30 mouse cellular contexts compared by ENCODE assay signal in the genomic region with DNA sequence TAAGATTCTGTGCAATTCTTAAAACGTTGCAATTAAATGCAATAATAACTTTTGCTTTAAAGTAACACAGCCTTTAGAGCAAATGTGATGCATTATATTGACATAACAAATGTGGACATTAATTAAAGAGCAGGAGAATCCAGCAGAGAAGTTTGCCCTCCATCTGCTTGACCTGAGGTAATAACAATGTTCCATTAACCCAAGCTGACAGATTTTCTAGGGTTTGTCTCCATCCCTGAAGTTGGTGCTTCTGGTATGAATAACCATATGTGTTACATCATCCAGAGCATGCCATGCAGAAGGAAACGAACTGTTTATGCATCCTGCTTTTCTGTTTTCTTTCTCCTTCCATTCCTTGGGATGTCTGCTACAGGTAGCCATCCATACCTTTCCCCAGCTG.
"Had no signal": no experiment of that assay in that cellular context is flagged by ENCODE, and none has a peak within 500 bp of the region (broad histone marks: within the 10 kb centered on the region; RNA-seq: fewer than 3 reads in every experiment).

No protein-coding gene starts in this region.

- H3K4me1 ChIP-seq: limb, embryonic 10.5 days; limb, embryonic 12.5 days; limb, embryonic 15.5 days; liver, embryonic 12.5 days; liver, embryonic 13.5 days; liver, embryonic 15.5 days; lung, embryonic 15.5 days; megakaryocyte, embryonic 14.5 days; midbrain, embryonic 12.5 days had no signal

- ATAC-seq: liver, embryonic 12.5 days; liver, postnatal 0 days; lung, postnatal 0 days had no signal

- H3K27ac ChIP-seq: left cerebral cortex, adult 2 months; limb, embryonic 10.5 days; limb, embryonic 12.5 days; limb, embryonic 13.5 days; limb, embryonic 15.5 days; liver, embryonic 12.5 days; liver, embryonic 13.5 days; liver, embryonic 14.5 days; liver, embryonic 15.5 days; lung, embryonic 15.5 days; macrophage; midbrain, embryonic 10.5 days; midbrain, embryonic 12.5 days had no signal

- H3K9ac ChIP-seq: limb, embryonic 12.5 days; limb, embryonic 13.5 days; limb, embryonic 15.5 days; liver, embryonic 12.5 days; liver, embryonic 13.5 days; liver, embryonic 14.5 days; liver, embryonic 15.5 days; liver, postnatal 0 days; lung, embryonic 14.5 days; lung, embryonic 15.5 days; midbrain, embryonic 12.5 days; midbrain, embryonic 13.5 days; midbrain, embryonic 15.5 days had no signal

- H3K36me3 ChIP-seq: limb, embryonic 10.5 days; limb, embryonic 12.5 days; limb, embryonic 13.5 days; limb, embryonic 15.5 days; liver, embryonic 12.5 days; liver, embryonic 13.5 days; liver, embryonic 15.5 days; lung, embryonic 15.5 days; midbrain, embryonic 10.5 days; midbrain, embryonic 12.5 days; midbrain, embryonic 13.5 days; midbrain, embryonic 15.5 days had no signal

- H3K9me3 ChIP-seq: limb, embryonic 10.5 days; limb, embryonic 12.5 days; limb, embryonic 13.5 days; limb, embryonic 15.5 days; liver, embryonic 12.5 days; liver, embryonic 13.5 days; liver, embryonic 15.5 days; lung, embryonic 15.5 days; megakaryocyte, embryonic 14.5 days; midbrain, embryonic 10.5 days; midbrain, embryonic 12.5 days; midbrain, embryonic 13.5 days; midbrain, embryonic 15.5 days had no signal

- DNase-seq: left cerebral cortex, postnatal 4 days; liver; liver, embryonic 13.5 days; liver, postnatal 0 days; lung, adult 18-20 months; lung, adult 2 months; lung, embryonic 14.5 days; lung, postnatal 10 days; lung, postnatal 14 days; lung, postnatal 36 days; lung, postnatal 4 days had no signal

- H3K4me3 ChIP-seq: left cerebral cortex, adult 2 months; limb, embryonic 10.5 days; limb, embryonic 12.5 days; limb, embryonic 13.5 days; limb, embryonic 15.5 days; liver, embryonic 12.5 days; liver, embryonic 13.5 days; liver, embryonic 15.5 days; lung, embryonic 15.5 days; megakaryocyte, embryonic 14.5 days; midbrain, embryonic 10.5 days; midbrain, embryonic 12.5 days; midbrain, embryonic 13.5 days; midbrain, embryonic 15.5 days; myocyte had no signal

- H3K4me2 ChIP-seq: limb, embryonic 12.5 days; limb, embryonic 13.5 days; limb, embryonic 15.5 days; liver, embryonic 11.5 days; liver, embryonic 12.5 days; liver, embryonic 13.5 days; liver, embryonic 15.5 days; lung, embryonic 14.5 days; lung, embryonic 15.5 days; midbrain, embryonic 11.5 days had no signal

- H3K27me3 ChIP-seq: limb, embryonic 12.5 days; limb, embryonic 13.5 days; limb, embryonic 15.5 days; liver, embryonic 12.5 days; liver, embryonic 13.5 days; liver, embryonic 15.5 days; lung, embryonic 15.5 days; megakaryocyte, embryonic 14.5 days; midbrain, embryonic 12.5 days; midbrain, embryonic 13.5 days; midbrain, embryonic 15.5 days had no signal
